Mouse (Mus musculus): ENCODE results near the gene Dmp1. TPM values are rescaled to one million over a fixed set of nuclear protein-coding genes. Genes with fewer than 3 reads are reported as not detected.

The Dmp1 gene
- total RNA-seq, 2 experiments from 2014 or later = not detected

GRCm38 (mm10) chr5:104261908-104262461 lies 59.6 kb downstream of the Dmp1 start:
- no peak for ATAC-seq (replicated peaks; ENCODE audit: poor library complexity)

- no peak for ATAC-seq (replicated peaks; ENCODE audit: poor library complexity)
Measured at GRCm38 (mm10) chr5:104263014-104263776, 60.8 kb downstream of the Dmp1 start.

Other genes starting within 250 kb of the Dmp1 start
- gene Hsd17b13, start 225.2 kb upstream of the Dmp1 start, total RNA-seq (2015) = not detected in 2 replicates
- 0.12 TPM in 1 of 2 replicates, not detected in the other for gene Hsd17b13, start 225.2 kb upstream of the Dmp1 start, total RNA-seq (2017)
- 76.9 and 81.8 TPM in 2 replicates for gene Hsd17b11, start 180.7 kb upstream of the Dmp1 start, total RNA-seq (2015)
- 90.0 and 93.6 TPM in 2 replicates for gene Hsd17b11, start 180.7 kb upstream of the Dmp1 start, total RNA-seq (2017)
- gene Nudt9, start 156.3 kb upstream of the Dmp1 start, total RNA-seq (2015) = 26.1 and 27.6 TPM in 2 replicates
- gene Nudt9, start 156.3 kb upstream of the Dmp1 start, total RNA-seq (2017) = 54.8 and 64.6 TPM in 2 replicates
- not detected in 2 replicates for gene Gm17660, start 125.0 kb upstream of the Dmp1 start, total RNA-seq (2015)
- not detected in 2 replicates for gene Gm17660, start 125.0 kb upstream of the Dmp1 start, total RNA-seq (2017)
- not detected in 2 replicates for gene Sparcl1, start 88.9 kb upstream of the Dmp1 start, total RNA-seq (2015)
- gene Sparcl1, start 88.9 kb upstream of the Dmp1 start, total RNA-seq (2017) = not detected in 2 replicates
- not detected in 2 replicates for gene Dspp, start 31.9 kb upstream of the Dmp1 start, total RNA-seq (2015)
- gene Dspp, start 31.9 kb upstream of the Dmp1 start, total RNA-seq (2017) = not detected in 2 replicates
- gene Ibsp, start 96.6 kb downstream of the Dmp1 start, total RNA-seq (2015) = not detected in 2 replicates
- 0.07 TPM in 1 of 2 replicates, not detected in the other for gene Ibsp, start 96.6 kb downstream of the Dmp1 start, total RNA-seq (2017)
- not detected in 2 replicates for gene Mepe, start 122.7 kb downstream of the Dmp1 start, total RNA-seq (2015)
- gene Mepe, start 122.7 kb downstream of the Dmp1 start, total RNA-seq (2017) = not detected in 2 replicates
- 9.5 and 10.5 TPM in 2 replicates for gene Spp1, start 232.5 kb downstream of the Dmp1 start, total RNA-seq (2015)
- 4.7 and 5.9 TPM in 2 replicates for gene Spp1, start 232.5 kb downstream of the Dmp1 start, total RNA-seq (2017)

Data from megakaryocyte progenitor cell, adult 5-6 weeks (primary cell).